Mouse (Mus musculus): ENCODE measurements around the gene 1700022I11Rik.

DNA sequence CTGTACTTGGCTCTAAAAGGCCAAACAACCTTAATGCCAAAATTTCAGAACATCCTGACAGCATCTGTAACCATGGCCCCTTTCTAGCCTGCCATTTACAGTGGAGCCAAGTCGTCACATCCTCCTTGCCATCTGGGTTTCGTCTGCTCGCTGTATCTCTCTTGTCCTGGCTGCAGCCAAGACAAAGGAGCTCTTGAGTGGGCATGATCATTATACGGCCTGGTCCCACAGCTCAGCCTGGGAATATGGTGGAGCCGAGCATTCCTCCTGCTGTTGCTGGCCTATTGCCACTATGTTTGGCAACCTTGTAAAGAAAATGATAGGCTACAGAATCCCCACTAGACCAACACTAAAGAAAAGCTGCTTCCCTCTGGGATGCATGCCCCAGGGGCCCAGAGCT, 26.1 kb upstream of the 1700022I11Rik start:
- TF ChIP-seq USF1 (IDR thresholded peaks at IDR 0.05; ENCODE audit: low read depth) (no peak), CTCF (IDR thresholded peaks at IDR 0.05; ENCODE audit: control insufficient read depth, insufficient read depth, insufficient read length) (no peak), MYOD1 (IDR thresholded peaks at IDR 0.05; ENCODE audit: control insufficient read depth, insufficient read length, low read depth) (no peak), MAX (IDR thresholded peaks at IDR 0.05) (no peak), MYOG (IDR thresholded peaks at IDR 0.05; ENCODE audit: control insufficient read depth, extremely low read depth, insufficient read length) (no peak), CEBPB (IDR thresholded peaks at IDR 0.05; ENCODE audit: low read depth) (no peak)
